Mouse (Mus musculus) liver, embryonic 14.5 days (tissue): ENCODE data around the gene Pgm2l1.

Experiments used
- CTCF ChIP-seq: IDR thresholded peaks from 2 replicates; pipeline ENCODE4 v1.5.1; 2016; ENCODE audit warnings: antibody characterized with exemption, low read depth, control low read depth
- EP300 ChIP-seq: IDR thresholded peaks from 2 replicates; pipeline ENCODE4 v1.6.1; 2016; ENCODE audit warnings: antibody characterized with exemption, low read depth

DNA sequence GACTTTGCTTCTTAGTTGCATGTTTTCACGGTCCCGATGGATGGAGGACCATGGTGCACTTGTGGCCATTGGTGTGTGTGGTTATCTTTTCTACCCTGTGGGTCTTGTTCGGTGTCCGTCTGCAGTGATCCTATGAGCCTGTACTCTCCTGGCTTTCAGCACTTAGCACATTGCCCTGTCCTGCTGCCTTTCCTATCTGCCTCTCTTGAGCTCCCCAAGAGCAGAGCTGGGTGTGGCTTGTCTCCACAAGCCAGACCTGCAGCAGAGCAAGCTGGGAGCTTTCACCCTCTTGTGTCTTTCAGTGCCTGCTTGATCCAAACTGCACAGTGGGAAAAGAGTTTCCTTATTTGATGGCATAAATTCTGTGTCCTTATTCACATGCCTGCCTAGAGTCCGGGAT lies 90.3 kb downstream of the Pgm2l1 start:
- TF ChIP-seq CTCF (no peak), EP300 (no peak)
